Mouse (Mus musculus) kidney, adult 2 months (tissue): Measurements from ENCODE around the gene Gatc.

Source experiments
- CTCF ChIP-seq: fragments of 200-500 bp; conservative IDR thresholded peaks from 2 replicates; pipeline ENCODE4 v1.5.1; 2011; ENCODE audit warnings: low read depth, mild to moderate bottlenecking, control low read depth, low read length, moderate library complexity, mixed read lengths; ENCODE audit not compliant: insufficient read depth, insufficient read length
- POLR2A ChIP-seq: fragments of 200-500 bp; IDR thresholded peaks from one replicate; pipeline ENCODE4 v1.6.1; 2011; ENCODE audit warnings: low read depth, low read length, control low read depth

DNA sequence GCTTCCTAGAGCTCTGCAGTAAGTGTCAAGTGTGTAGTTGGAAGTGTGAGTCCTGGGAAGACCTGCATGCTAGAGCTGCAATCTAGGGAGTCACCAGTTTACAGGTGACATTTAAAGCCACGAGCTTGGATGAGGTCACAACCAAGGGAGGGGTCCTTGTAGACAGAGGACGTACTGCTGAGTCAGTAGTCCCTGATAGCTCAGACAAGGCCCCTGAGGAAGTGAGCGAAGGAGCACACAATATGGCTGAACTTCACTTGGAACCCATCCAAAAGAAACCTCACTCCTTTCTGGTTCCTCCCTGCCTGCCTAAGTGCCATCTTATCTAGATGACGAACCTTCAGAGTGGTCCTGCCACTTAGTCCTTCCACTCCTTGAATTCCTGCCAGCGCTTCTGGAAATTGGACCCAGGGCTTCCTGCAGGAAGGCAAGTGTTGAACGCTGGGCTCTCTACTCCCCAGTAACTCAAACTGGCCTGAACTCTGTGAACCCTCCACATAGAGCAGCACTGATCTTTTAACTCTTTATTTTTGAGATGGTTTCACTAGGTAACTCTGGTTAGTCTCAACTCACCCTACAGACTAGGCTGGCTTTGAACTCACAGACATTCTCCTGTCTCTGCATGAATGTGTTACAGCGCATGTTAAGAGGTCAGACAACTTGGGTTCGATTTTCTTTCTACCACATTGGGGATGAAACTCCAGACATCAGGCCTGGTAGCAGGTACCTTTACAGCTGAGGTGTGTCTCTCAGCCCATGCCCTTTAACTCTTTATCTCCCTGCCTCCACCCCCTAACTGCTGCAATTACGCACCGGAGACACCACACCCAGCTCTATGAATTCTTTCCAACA lies 27.9 kb downstream of the Gatc start:
- no peak for TF ChIP-seq CTCF
- TF ChIP-seq POLR2A, result no peak
